Mouse (Mus musculus): ENCODE measurements around the gene Jmjd8. TPM values are rescaled to one million over a fixed set of nuclear protein-coding genes. Genes with fewer than 3 reads are reported as not detected.
"Not testable (repeated sequence)": the region's sequence is repeated elsewhere in the genome, so short reads cannot be mapped to it uniquely, and the experiment has no call there.

The Jmjd8 gene
- polyA plus RNA-seq, 1 experiment from 2014 or later, result 61.9 TPM

DNA sequence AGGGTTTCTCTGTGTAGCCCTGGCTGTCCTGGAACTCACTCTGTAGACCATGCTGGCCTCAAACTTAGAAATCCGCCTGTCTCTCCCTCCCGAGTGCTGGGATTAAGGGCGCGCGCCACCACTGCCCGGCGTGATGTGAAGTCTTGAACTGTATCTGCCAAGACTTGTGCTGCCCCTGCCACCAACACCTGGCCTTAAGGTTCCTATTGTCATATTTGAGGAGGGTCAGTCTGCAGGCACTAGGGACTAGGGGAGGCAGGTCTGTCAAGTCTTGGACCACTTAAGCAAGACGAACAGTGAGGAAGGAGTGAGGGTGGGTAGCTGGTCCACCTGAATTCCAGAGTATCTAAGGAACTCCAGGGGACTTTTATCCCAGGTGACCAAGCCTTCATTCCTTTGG lies 40.8 kb downstream of the Jmjd8 start:
- 83% methylated on average over 8 of the region's 8 CpGs for WGBS
- Histone ChIP-seq H3K36me3 (replicated peaks) (no peaks in the 10 kb centered on the region), H3K27me3 (replicated peaks) (no peaks in the 10 kb centered on the region), H3K9ac (no peak overlapping the region), H3K4me2 (no peak overlapping the region), H3K4me3 (no peak overlapping the region), H3K9me3 (no peaks in the 10 kb centered on the region), H3K27ac (no peak overlapping the region), H3K4me1 (peaks cover 21% of the 10 kb centered on the region)
- no peak for ATAC-seq (replicated peaks)

GRCm38 (mm10) chr17:25869954-25870353 lies 41.3 kb downstream of the Jmjd8 start:
- peaks cover 21% of the 10 kb centered on the region for H3K4me1 ChIP-seq
- no peak for ATAC-seq (replicated peaks)
- no peaks in the 10 kb centered on the region for H3K27me3 ChIP-seq (replicated peaks)
- no peaks in the 10 kb centered on the region for H3K36me3 ChIP-seq (replicated peaks)
- H3K27ac ChIP-seq, result no peak overlapping the region
- H3K9me3 ChIP-seq, result no peaks in the 10 kb centered on the region
- no peak overlapping the region for H3K4me2 ChIP-seq
- WGBS, result 87% methylated on average over 2 of the region's 2 CpGs
- no peak overlapping the region for H3K9ac ChIP-seq
- H3K4me3 ChIP-seq, result no peak overlapping the region

GRCm38 (mm10) chr17:25871566-25871965 lies 42.9 kb downstream of the Jmjd8 start:
- ATAC-seq (replicated peaks); H3K4me2 ChIP-seq; H3K27me3 ChIP-seq (replicated peaks); H3K36me3 ChIP-seq (replicated peaks); H3K9ac ChIP-seq; H3K9me3 ChIP-seq; H3K4me3 ChIP-seq; H3K27ac ChIP-seq: not testable (repeated sequence)
- H3K4me1 ChIP-seq, result peaks cover 29% of the 10 kb centered on the region

DNA sequence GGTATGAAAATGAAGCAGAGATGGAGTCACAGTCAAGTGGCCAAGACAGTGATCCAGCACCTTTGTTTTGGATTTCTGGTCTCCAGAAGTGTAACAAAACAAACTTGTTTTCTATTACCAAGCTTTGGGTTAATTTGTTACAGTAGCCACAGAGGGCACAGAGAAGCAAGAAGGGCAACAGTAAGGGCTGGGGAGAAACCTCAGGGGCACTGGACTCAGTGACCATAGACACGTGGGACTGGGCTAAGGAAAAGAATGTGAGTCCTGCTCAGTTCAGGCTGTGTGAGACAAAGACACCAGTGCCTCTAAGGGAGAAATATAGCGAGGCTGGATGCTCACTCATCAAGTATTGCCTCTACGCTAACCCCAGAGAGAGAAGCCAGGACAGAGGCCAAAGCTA lies 44.0 kb downstream of the Jmjd8 start:
- Histone ChIP-seq H3K9ac (no peak overlapping the region), H3K4me1 (peaks cover 31% of the 10 kb centered on the region), H3K27me3 (replicated peaks) (no peaks in the 10 kb centered on the region), H3K4me2 (no peak overlapping the region), H3K36me3 (replicated peaks) (no peaks in the 10 kb centered on the region), H3K4me3 (no peak overlapping the region), H3K9me3 (no peaks in the 10 kb centered on the region), H3K27ac (no peak overlapping the region)
- no peak for ATAC-seq (replicated peaks)
- WGBS, result 84% methylated on average over 3 of the region's 3 CpGs

GRCm38 (mm10) chr17:25873405-25874147 lies 44.9 kb downstream of the Jmjd8 start:
- Histone ChIP-seq H3K36me3 (replicated peaks) (0 out of 2 replicates have a peak, but pooled peaks cover 3% of the 10 kb centered on the region), H3K4me2 (peak overlapping the region; percentile 95), H3K27ac (peak overlapping the region; percentile 99), H3K4me3 (peak overlapping the region; percentile 92), H3K27me3 (replicated peaks) (no peaks in the 10 kb centered on the region), H3K9ac (peak overlapping the region; percentile 75), H3K9me3 (no peaks in the 10 kb centered on the region), H3K4me1 (peaks cover 26% of the 10 kb centered on the region)
- no peak for ATAC-seq (replicated peaks)
- 80% methylated on average over 11 of the region's 11 CpGs for WGBS

- H3K27ac ChIP-seq, result peak overlapping the region; percentile 99
Measured at GRCm38 (mm10) chr17:25874148-25874720, 45.6 kb downstream of the Jmjd8 start.

DNA sequence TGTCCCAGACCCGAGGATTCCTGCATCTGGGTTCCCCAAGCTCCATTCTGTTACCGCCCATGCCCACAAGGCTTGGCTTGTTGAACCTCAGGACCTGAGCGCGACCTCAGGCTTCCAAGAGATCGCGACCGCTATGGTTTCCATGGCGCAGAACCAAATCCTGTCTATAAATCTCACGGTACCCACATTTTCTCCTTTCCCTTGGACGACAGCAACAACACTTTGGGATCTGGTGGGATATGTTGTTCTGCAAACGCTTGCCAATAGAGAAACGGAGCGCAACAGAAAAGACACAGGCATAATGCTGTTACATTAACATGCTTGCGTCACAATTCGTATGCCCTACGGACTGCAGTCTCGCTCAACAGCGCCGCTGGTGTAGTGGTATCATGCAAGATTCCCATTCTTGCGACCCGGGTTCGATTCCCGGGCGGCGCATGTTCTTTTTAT lies 46.1 kb downstream of the Jmjd8 start, which contains the start of gene Mettl26:
Gene Mettl26, plus strand, starts transcription at position 354 of the 450 bp plus-strand sequence.
- Histone ChIP-seq H3K4me2 (peak within 1 kb of the TSS; percentile 95), H3K27ac (peak within 1 kb of the TSS; percentile 99), H3K4me1 (peaks cover 20% of the 10 kb centered on the region), H3K9ac (peak within 1 kb of the TSS; percentile 99), H3K4me3 (peak within 1 kb of the TSS; percentile 92), H3K27me3 (replicated peaks) (no peaks in the 10 kb centered on the region), H3K36me3 (replicated peaks) (0 out of 2 replicates have a peak, but pooled peaks cover 7% of the 10 kb centered on the region), H3K9me3 (no peaks in the 10 kb centered on the region)
- WGBS, result under 1% methylated on average over 25 of the region's 25 CpGs
- ATAC-seq (replicated peaks), result peak; percentile 73

More at GRCm38 (mm10) chr17:25874148-25874720, 45.6 kb downstream of the Jmjd8 start:
- peaks cover 20% of the 10 kb centered on the region for H3K4me1 ChIP-seq
- H3K4me3 ChIP-seq, result peak overlapping the region; percentile 92
- 7% methylated on average over 14 of the region's 14 CpGs for WGBS
- H3K9me3 ChIP-seq, result no peaks in the 10 kb centered on the region
- peak; percentile 11; the same call in 1 of the 2 replicates for ATAC-seq (replicated peaks)
- peak overlapping the region; percentile 75 for H3K9ac ChIP-seq
- H3K27me3 ChIP-seq (replicated peaks), result no peaks in the 10 kb centered on the region
- H3K4me2 ChIP-seq, result peak overlapping the region; percentile 95
- 0 out of 2 replicates have a peak, but pooled peaks cover 3% of the 10 kb centered on the region for H3K36me3 ChIP-seq (replicated peaks)

DNA sequence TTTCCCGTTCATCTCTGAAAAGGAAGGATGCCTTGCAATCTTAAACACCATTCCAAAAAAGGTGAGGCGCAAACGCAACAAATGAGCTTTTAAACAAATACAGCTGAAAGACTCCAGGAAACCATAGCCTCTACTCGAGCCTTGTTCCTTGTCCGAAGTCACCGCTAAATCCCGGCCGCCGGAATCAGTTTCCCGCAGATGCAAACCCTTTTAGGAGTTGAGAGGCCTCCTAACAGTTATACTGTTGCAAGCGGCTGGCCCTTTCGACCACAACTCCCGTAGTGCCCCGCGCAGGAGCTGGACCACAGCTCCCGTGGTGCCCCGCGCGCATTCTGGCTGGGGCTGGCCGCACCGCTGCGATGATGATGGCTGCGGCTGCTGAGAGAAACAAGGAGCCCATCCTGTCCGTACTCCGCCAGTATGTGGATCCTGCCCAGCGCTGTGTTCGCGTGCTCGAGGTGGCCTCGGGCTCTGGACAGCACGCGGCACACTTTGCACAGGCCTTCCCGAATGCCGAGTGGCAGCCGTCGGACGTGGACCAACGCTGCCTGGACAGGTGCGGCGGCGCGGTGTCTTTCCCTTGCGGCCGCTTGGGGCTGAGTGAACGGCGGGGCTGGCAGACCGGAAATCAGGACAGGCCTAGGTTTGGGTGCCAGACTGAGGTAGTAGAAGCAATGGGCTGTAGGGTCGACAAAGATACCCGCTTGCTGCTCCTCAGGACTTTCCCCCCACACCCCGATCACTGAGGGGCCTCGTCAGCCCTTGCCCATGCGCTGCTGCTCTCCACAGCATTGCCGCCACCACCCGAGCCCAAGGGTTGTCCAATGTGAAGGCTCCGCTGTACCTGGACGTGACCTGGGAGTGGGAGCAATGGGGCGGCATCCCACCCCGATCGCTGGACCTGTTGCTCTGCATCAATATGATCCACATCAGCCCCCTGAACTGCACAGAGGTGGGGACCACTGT lies 46.8 kb downstream of the Jmjd8 start:
- WGBS, result 1% methylated on average over 59 of the region's 59 CpGs
- peaks cover 24% of the 10 kb centered on the region for H3K4me1 ChIP-seq
- ATAC-seq (replicated peaks), result peak; percentile 93

GRCm38 (mm10) chr17:25876347-25876915 lies 47.8 kb downstream of the Jmjd8 start:
- 57% methylated on average over 10 of the region's 10 CpGs for WGBS

More for the DNA sequence above, 46.8 kb downstream of the Jmjd8 start:
- peak overlapping the region; percentile 99 for H3K9ac ChIP-seq
- no peaks in the 10 kb centered on the region for H3K27me3 ChIP-seq (replicated peaks)
- H3K9me3 ChIP-seq, result no peaks in the 10 kb centered on the region
- H3K4me3 ChIP-seq, result peak overlapping the region; percentile 92
- peak overlapping the region; percentile 95 for H3K4me2 ChIP-seq
- H3K27ac ChIP-seq, result peak overlapping the region; percentile 99
- 0 out of 2 replicates have a peak, but pooled peaks cover 7% of the 10 kb centered on the region for H3K36me3 ChIP-seq (replicated peaks)

GRCm38 (mm10) chr17:25877025-25877424 lies 48.4 kb downstream of the Jmjd8 start:
- peak overlapping the region; percentile 95 for H3K4me2 ChIP-seq
- ATAC-seq (replicated peaks), result no peak
- no peak overlapping the region for H3K27ac ChIP-seq
- WGBS, result 94% methylated on average over 3 of the region's 3 CpGs
- H3K4me3 ChIP-seq, result no peak overlapping the region
- no peaks in the 10 kb centered on the region for H3K27me3 ChIP-seq (replicated peaks)
- peaks cover 36% of the 10 kb centered on the region for H3K4me1 ChIP-seq
- 0 out of 2 replicates have a peak, but pooled peaks cover 7% of the 10 kb centered on the region for H3K36me3 ChIP-seq (replicated peaks)
- H3K9me3 ChIP-seq, result no peaks in the 10 kb centered on the region
- no peak overlapping the region for H3K9ac ChIP-seq

More at GRCm38 (mm10) chr17:25876347-25876915, 47.8 kb downstream of the Jmjd8 start:
- H3K4me3 ChIP-seq, result peak overlapping the region; percentile 92
- H3K4me2 ChIP-seq, result peak overlapping the region; percentile 95
- H3K4me1 ChIP-seq, result peaks cover 32% of the 10 kb centered on the region
- no peak for ATAC-seq (replicated peaks)
- H3K27ac ChIP-seq, result peak overlapping the region; percentile 99
- H3K9me3 ChIP-seq, result no peaks in the 10 kb centered on the region
- peak overlapping the region; percentile 99 for H3K9ac ChIP-seq
- H3K36me3 ChIP-seq (replicated peaks), result 0 out of 2 replicates have a peak, but pooled peaks cover 7% of the 10 kb centered on the region
- H3K27me3 ChIP-seq (replicated peaks), result no peaks in the 10 kb centered on the region

GRCm38 (mm10) chr17:25877741-25878610 lies 49.3 kb downstream of the Jmjd8 start:
- H3K27me3 ChIP-seq (replicated peaks), result no peaks in the 10 kb centered on the region
- H3K9ac ChIP-seq, result no peak overlapping the region; the same call in 1 of the 2 replicates
- no peak for ATAC-seq (replicated peaks)
- no peak overlapping the region for H3K27ac ChIP-seq
- H3K9me3 ChIP-seq, result no peaks in the 10 kb centered on the region
- 0 out of 2 replicates have a peak, but pooled peaks cover 7% of the 10 kb centered on the region for H3K36me3 ChIP-seq (replicated peaks)
- no peak overlapping the region for H3K4me3 ChIP-seq
- H3K4me1 ChIP-seq, result peaks cover 44% of the 10 kb centered on the region
- no peak overlapping the region for H3K4me2 ChIP-seq
- WGBS, result 91% methylated on average over 32 of the region's 32 CpGs
